Mouse (Mus musculus): ENCODE data around the gene Ssh2. TPM values are rescaled to one million over a fixed set of nuclear protein-coding genes. Genes with fewer than 3 reads are reported as not detected.

The Ssh2 gene
- polyA plus RNA-seq, 1 experiment from 2014 or later: 7.7 TPM

DNA sequence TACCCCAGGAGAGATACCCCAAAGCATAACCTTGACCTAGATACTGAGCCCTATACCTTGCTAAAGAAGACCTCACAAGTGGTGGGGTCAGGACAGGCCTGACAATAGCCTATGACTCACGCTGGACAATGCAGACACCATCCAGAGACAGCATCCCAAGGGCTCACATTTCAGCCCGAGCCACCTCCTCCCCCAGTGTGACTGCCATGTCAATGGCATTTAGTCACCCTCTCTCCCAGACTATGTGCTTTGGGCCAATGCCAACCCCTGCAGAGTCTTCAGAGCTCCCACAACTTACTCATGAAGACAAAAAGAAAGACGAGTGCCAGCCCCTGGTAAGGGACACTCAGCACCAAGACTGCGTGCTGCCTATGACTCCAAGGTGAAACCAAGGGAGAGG lies 248.6 kb downstream of the Ssh2 start:
- Histone ChIP-seq H3K4me1 (peaks cover 35% of the 10 kb centered on the region), H3K4me3 (no peak overlapping the region), H3K9me3 (replicated peaks) (no peaks in the 10 kb centered on the region), H3K36me3 (no peaks in the 10 kb centered on the region), H3K27me3 (ENCODE audit: low read depth, poor library complexity, severe bottlenecking) (peaks cover 100% of the 10 kb centered on the region), H3K27ac (replicated peaks) (no peak overlapping the region)
- no peak for DNase-seq (ENCODE audit: low spot score)
- 69% methylated on average over 4 of the region's 4 CpGs for WGBS

- H3K27ac ChIP-seq (replicated peaks): no peak overlapping the region
- H3K36me3 ChIP-seq: no peaks in the 10 kb centered on the region
- no peak for DNase-seq (ENCODE audit: low spot score)
- peaks cover 35% of the 10 kb centered on the region for H3K4me1 ChIP-seq
- no peaks in the 10 kb centered on the region for H3K9me3 ChIP-seq (replicated peaks)
- WGBS: 53% methylated on average over 3 of the region's 3 CpGs
- no peak overlapping the region for H3K4me3 ChIP-seq
- peaks cover 98% of the 10 kb centered on the region for H3K27me3 ChIP-seq (ENCODE audit: low read depth, poor library complexity, severe bottlenecking)
Observed at GRCm38 (mm10) chr11:77465111-77465510, 249.0 kb downstream of the Ssh2 start.

GRCm38 (mm10) chr11:77466544-77466943 lies 250.5 kb downstream of the Ssh2 start:
- 34% methylated on average over 9 of the region's 9 CpGs for WGBS
- H3K27me3 ChIP-seq (ENCODE audit: low read depth, poor library complexity, severe bottlenecking): peaks cover 89% of the 10 kb centered on the region
- no peak overlapping the region for H3K27ac ChIP-seq (replicated peaks)
- peaks cover 35% of the 10 kb centered on the region for H3K4me1 ChIP-seq
- peaks cover 13% of the 10 kb centered on the region for H3K36me3 ChIP-seq
- no peak for DNase-seq (ENCODE audit: low spot score)
- peak overlapping the region; percentile 8; the same call in 1 of the 2 replicates for H3K4me3 ChIP-seq
- no peaks in the 10 kb centered on the region for H3K9me3 ChIP-seq (replicated peaks)

DNA sequence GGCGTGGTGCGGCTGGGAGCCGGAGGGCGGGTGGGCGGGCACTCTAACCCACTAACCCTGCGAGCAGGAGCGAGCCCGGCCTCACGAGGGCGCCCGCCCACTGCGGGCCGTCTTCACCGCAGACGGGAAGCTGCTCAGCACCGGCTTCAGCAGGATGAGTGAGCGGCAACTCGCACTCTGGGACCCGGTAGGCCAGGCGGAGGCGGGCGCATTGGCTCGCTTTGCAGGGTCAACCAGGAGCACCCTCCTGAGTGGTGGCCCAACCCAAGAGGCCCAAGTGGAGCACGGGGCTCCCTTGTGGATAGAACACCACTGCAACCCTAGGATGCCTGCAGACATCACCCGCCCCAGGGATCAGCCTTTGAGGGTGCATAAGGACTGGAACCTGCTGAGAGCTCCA lies 251.1 kb downstream of the Ssh2 start:
- peaks cover 83% of the 10 kb centered on the region for H3K27me3 ChIP-seq (ENCODE audit: low read depth, poor library complexity, severe bottlenecking)

GRCm38 (mm10) chr11:77467784-77468183 lies 251.7 kb downstream of the Ssh2 start:
- Histone ChIP-seq H3K36me3 (peaks cover 26% of the 10 kb centered on the region), H3K27me3 (ENCODE audit: low read depth, poor library complexity, severe bottlenecking) (peaks cover 77% of the 10 kb centered on the region), H3K9me3 (replicated peaks) (no peaks in the 10 kb centered on the region), H3K4me1 (peaks cover 23% of the 10 kb centered on the region), H3K4me3 (peak overlapping the region; percentile 28; the same call in 1 of the 2 replicates), H3K27ac (replicated peaks) (0 out of 2 replicates have a peak overlapping the region, but pooled peaks have one; percentile 9)
- DNase-seq (ENCODE audit: low spot score): peak; percentile 69
- WGBS: 14% methylated on average over 20 of the region's 20 CpGs

More for the DNA sequence above, 251.1 kb downstream of the Ssh2 start:
- DNase-seq (ENCODE audit: low spot score): peak; percentile 65
- Histone ChIP-seq H3K4me3 (peak overlapping the region; percentile 8; the same call in 1 of the 2 replicates), H3K36me3 (peaks cover 19% of the 10 kb centered on the region), H3K9me3 (replicated peaks) (no peaks in the 10 kb centered on the region), H3K4me1 (peaks cover 29% of the 10 kb centered on the region), H3K27ac (replicated peaks) (no peak overlapping the region; the same call in 1 of the 2 replicates)
- whole genome bisulfite sequencing: 3% methylated on average over 25 of the region's 25 CpGs

DNA sequence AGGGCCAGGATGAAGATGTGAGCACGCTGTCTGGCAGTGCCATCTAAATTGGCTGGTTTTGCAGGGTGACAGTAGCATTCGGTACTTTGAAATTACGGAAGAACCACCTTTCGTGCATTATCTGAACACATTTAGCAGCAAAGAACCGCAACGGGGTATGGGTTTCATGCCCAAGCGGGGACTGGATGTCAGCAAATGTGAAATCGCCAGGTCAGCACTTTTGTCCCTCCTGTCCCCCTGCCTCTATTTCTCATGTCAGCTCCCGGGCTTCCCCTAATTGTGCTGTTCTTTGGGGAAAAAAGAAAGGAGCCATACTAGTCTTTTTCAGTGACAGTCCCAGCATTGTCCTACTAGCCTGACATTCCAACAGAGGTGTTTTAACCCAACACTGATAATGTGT lies 252.3 kb downstream of the Ssh2 start:
- Histone ChIP-seq H3K27me3 (ENCODE audit: low read depth, poor library complexity, severe bottlenecking) (peaks cover 71% of the 10 kb centered on the region), H3K4me1 (peaks cover 20% of the 10 kb centered on the region), H3K9me3 (replicated peaks) (no peaks in the 10 kb centered on the region), H3K27ac (replicated peaks) (no peak overlapping the region), H3K4me3 (no peak overlapping the region), H3K36me3 (peaks cover 32% of the 10 kb centered on the region)
- no peak for DNase-seq (ENCODE audit: low spot score)
- 87% methylated on average over 9 of the region's 9 CpGs for WGBS

DNA sequence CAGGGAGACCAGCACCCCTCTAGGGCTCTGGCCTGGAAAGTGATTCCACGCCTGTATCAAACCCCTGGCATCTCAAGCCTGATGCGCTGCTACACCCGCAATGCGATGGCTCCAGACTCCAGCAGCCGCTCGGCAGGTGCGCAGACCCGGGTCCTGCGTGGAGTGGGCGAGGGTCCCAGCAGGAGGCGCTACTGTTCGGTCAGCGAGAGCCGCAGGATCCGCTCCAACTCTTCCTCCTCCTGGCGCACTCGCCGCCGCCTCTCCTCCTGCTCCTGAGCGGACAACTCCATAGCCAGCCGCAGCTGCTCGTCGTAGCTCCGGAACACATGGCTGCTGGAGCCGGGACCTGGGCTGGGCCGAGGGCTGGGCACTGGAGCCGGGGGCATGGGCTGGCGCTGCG lies 255.3 kb downstream of the Ssh2 start:
- H3K4me1 ChIP-seq: peaks cover 16% of the 10 kb centered on the region
- H3K9me3 ChIP-seq (replicated peaks): no peaks in the 10 kb centered on the region
- no peak overlapping the region for H3K4me3 ChIP-seq
- H3K27ac ChIP-seq (replicated peaks): no peak overlapping the region
- 67% methylated on average over 29 of the region's 29 CpGs for WGBS
- peaks cover 56% of the 10 kb centered on the region for H3K36me3 ChIP-seq
- no peak for DNase-seq (ENCODE audit: low spot score)
- H3K27me3 ChIP-seq (ENCODE audit: low read depth, poor library complexity, severe bottlenecking): peaks cover 40% of the 10 kb centered on the region

GRCm38 (mm10) chr11:77472775-77473174 lies 256.7 kb downstream of the Ssh2 start:
- 91% methylated on average over 16 of the region's 16 CpGs for WGBS
- peaks cover 3% of the 10 kb centered on the region for H3K4me1 ChIP-seq
- H3K9me3 ChIP-seq (replicated peaks): no peaks in the 10 kb centered on the region
- H3K27me3 ChIP-seq (ENCODE audit: low read depth, poor library complexity, severe bottlenecking): peaks cover 27% of the 10 kb centered on the region
- no peak overlapping the region for H3K4me3 ChIP-seq
- H3K36me3 ChIP-seq: peaks cover 66% of the 10 kb centered on the region
- no peak for DNase-seq (ENCODE audit: low spot score)
- no peak overlapping the region for H3K27ac ChIP-seq (replicated peaks)

GRCm38 (mm10) chr11:77476216-77476615 lies 260.1 kb downstream of the Ssh2 start:
- 97% methylated on average over 14 of the region's 14 CpGs for WGBS
- no peak overlapping the region for H3K27ac ChIP-seq (replicated peaks)
- H3K27me3 ChIP-seq (ENCODE audit: low read depth, poor library complexity, severe bottlenecking): 0 out of 2 replicates have a peak, but pooled peaks cover under 1% of the 10 kb centered on the region
- H3K4me3 ChIP-seq: no peak overlapping the region
- no peaks in the 10 kb centered on the region for H3K4me1 ChIP-seq
- no peak for DNase-seq (ENCODE audit: low spot score)
- H3K9me3 ChIP-seq (replicated peaks): no peaks in the 10 kb centered on the region
- peaks cover 56% of the 10 kb centered on the region for H3K36me3 ChIP-seq

DNA sequence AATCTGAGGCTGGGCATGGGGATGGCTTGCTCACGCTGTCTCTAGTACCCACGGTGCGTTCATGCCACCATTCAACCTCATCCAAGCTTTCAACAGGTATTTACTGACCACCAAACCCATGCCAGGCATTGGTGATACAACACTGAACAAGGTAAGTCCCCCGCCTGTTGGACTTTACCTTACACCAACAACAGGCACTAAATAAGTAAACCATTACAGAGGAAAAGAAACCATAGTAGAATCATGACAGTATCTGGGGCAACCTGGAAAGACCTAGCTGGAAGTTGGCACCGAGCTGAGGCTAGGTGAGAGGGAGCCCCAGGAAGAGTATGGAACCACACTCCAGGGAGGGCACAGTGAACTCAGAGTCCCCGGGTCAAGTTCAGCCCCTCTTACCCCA lies 260.8 kb downstream of the Ssh2 start:
- 92% methylated on average over 6 of the region's 6 CpGs for WGBS
- Histone ChIP-seq H3K36me3 (peaks cover 53% of the 10 kb centered on the region), H3K4me1 (no peaks in the 10 kb centered on the region), H3K9me3 (replicated peaks) (no peaks in the 10 kb centered on the region), H3K27ac (replicated peaks) (no peak overlapping the region), H3K4me3 (no peak overlapping the region), H3K27me3 (ENCODE audit: low read depth, poor library complexity, severe bottlenecking) (no peaks in the 10 kb centered on the region)
- no peak for DNase-seq (ENCODE audit: low spot score)

DNA sequence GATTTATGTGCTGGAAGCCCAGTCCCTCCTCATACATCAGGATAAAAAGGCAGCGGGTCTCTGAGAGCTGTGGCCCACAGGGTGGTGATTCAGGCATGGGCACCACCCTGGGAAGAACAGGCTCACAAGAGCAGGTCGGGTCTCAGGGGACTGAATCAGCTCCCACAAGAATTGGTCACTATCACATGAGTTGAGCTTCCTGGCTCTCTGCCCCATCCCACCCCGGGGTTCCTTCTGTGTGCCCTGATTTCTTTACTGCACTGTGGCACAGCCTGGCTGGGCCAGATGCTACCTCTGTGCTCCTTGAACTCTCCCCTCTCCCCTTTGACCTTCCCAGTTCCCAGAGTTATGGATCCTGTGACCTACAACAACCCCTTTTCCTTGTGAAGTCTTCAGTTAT lies 267.0 kb downstream of the Ssh2 start:
- Histone ChIP-seq H3K4me1 (peaks cover 41% of the 10 kb centered on the region), H3K36me3 (peaks cover 7% of the 10 kb centered on the region; the same call in 1 of the 2 replicates), H3K27me3 (ENCODE audit: low read depth, poor library complexity, severe bottlenecking) (no peaks in the 10 kb centered on the region), H3K27ac (replicated peaks) (no peak overlapping the region), H3K4me3 (no peak overlapping the region), H3K9me3 (replicated peaks) (no peaks in the 10 kb centered on the region)
- WGBS: 77% methylated on average over 3 of the region's 3 CpGs
- no peak for DNase-seq (ENCODE audit: low spot score)

DNA sequence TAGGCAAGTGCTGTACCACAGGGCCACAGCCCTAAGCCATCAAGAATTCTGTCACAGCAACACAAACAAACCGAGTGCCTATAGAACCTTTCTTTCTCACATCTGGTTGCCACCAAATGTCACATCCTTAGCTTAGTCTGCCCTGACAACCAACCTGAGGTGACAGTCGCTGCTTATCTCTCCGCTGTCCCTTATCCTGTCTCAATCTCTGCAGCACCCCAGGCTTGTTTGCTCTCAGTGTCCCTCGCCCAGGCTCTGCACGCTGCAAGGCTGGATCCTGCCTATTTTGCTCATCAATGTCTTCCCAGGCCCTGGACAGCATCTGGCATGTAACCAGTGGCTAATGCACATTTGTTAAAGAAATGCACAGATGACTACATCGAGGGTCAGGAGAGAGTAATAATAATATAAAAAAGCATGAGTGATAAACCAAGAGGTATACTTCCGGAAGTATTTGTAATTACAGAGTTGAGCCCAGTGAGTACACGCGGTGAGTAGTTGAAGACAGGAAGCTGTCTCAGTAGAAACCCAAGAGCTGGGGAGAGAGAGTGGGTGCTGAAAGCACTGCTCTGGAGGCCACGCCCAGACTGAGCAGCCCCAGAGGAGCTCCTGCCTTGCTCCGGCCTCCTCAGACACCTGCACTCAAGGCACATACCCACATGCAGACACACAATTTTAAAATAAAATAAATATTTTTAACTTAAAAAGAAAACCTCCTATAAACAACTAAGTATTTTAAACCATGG lies 267.6 kb downstream of the Ssh2 start:
- H3K4me1 ChIP-seq: peaks cover 47% of the 10 kb centered on the region
- H3K36me3 ChIP-seq: peaks cover 7% of the 10 kb centered on the region; the same call in 1 of the 2 replicates
- no peak overlapping the region for H3K27ac ChIP-seq (replicated peaks)
- H3K4me3 ChIP-seq: no peak overlapping the region
- 77% methylated on average over 11 of the region's 11 CpGs for WGBS
- H3K27me3 ChIP-seq (ENCODE audit: low read depth, poor library complexity, severe bottlenecking): no peaks in the 10 kb centered on the region
- DNase-seq (ENCODE audit: low spot score): no peak
- no peaks in the 10 kb centered on the region for H3K9me3 ChIP-seq (replicated peaks)

DNA sequence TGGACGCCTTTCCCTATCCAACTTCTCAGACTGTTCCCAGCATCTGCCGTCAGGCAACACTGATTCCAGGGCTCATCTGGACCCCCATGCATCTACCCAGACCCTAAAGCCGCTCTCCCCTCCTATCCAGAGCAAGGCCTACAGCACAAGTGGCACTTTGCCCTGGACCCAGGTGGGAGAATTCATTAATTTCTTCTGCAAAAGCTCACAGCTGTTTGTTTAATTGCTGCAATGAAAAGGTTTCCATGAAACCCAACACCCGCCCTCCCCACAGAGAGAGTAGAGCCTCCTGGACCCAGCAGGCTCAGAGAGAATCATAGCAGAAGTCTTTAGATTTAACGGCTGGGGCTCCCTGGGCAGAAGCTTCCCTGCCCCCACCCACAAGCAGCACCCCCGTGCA lies 269.1 kb downstream of the Ssh2 start:
- DNase-seq (ENCODE audit: low spot score): no peak
- H3K36me3 ChIP-seq: peaks cover 7% of the 10 kb centered on the region; the same call in 1 of the 2 replicates
- 0 out of 2 replicates have a peak, but pooled peaks cover 1% of the 10 kb centered on the region for H3K27me3 ChIP-seq (ENCODE audit: low read depth, poor library complexity, severe bottlenecking)
- 71% methylated on average over 6 of the region's 6 CpGs for WGBS
- H3K4me3 ChIP-seq: no peak overlapping the region
- H3K27ac ChIP-seq (replicated peaks): no peak overlapping the region
- peaks cover 59% of the 10 kb centered on the region for H3K4me1 ChIP-seq
- H3K9me3 ChIP-seq (replicated peaks): no peaks in the 10 kb centered on the region

Measured in midbrain, embryonic 10.5 days (tissue).